Mouse (Mus musculus) thymus, adult 2 months (tissue): Measurements from ENCODE around the gene Creb1.

ENCODE experiments used
- CTCF ChIP-seq: fragments of 200-500 bp; IDR thresholded peaks from 2 replicates; pipeline ENCODE4 v1.5.1; 2012; ENCODE audit warnings: mild to moderate bottlenecking, control low read depth, low read length, moderate library complexity, borderline replicate concordance; ENCODE audit not compliant: control insufficient read depth, poor library complexity, insufficient read depth; ENCODE audit errors: extremely low read depth
- POLR2A ChIP-seq: fragments of 200-500 bp; IDR thresholded peaks from 2 replicates; pipeline ENCODE4 v1.6.1; 2012; ENCODE audit warnings: mild to moderate bottlenecking, low read length, control low read depth, moderate library complexity; ENCODE audit not compliant: control insufficient read depth, poor library complexity, insufficient read depth; ENCODE audit errors: extremely low read depth

GRCm38 (mm10) chr1:64601242-64601842 lies 68.9 kb downstream of the Creb1 start:
- no peak for TF ChIP-seq CTCF
- no peak for TF ChIP-seq POLR2A
